Mouse (Mus musculus) cerebral cortex, adult 2 months (tissue): ENCODE results near the gene Tuba3a.

Source experiments
- WGBS: fragments of 180-500 bp; shearing (Covaris S2); methylation state at CpG from one replicate; pipeline ENCODE4 v1.1.7; 2018; 5-methylcytosine and 5-hydroxymethylcytosine counted together

Tuba3a gene

DNA sequence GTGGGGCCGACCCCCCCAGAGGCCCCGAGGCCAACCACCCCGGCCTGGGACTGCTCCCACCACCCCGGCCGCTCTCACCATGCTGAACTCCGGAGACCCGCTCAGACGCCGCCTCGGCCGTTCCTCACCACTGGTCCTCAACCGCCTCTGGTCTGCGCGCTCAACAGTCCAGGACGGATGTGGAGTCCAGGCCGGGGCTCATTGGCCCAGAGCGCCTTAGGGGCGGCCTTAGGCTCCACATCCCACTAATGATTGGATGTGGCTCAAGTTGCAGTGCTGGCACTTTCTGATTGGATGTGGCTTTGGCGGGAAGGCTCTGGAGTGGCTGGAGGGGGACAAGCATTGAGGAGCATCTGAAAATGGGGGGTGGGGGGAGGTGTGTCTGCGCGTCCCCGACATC lies at the start of gene Tuba3a:
TSS of gene Tuba3a (minus strand) at position 153 of the 400 bp plus-strand sequence.
- WGBS: 97% methylated on average over 22 of the region's 22 CpGs

DNA sequence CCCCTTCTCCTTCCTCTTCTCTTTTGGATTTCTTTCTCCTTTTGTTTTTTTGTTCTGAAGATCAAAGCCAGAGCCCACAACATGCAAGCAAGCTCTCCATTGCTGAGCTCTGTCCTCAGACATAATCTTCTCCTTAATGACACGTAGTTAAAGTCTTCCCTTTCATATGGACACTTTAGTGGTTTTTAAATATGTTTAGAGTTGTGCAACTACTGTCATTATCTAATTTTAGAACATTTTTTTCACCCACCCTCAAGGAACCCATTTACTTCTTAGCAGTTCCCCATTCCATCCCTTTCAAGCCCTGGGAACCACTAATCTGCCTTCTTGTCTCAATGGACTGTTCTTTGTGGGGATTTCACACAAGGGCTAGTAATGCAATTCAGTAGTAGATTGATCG lies 48.5 kb upstream of the Tuba3a start:
- 69% methylated on average over 2 of the region's 2 CpGs for WGBS

DNA sequence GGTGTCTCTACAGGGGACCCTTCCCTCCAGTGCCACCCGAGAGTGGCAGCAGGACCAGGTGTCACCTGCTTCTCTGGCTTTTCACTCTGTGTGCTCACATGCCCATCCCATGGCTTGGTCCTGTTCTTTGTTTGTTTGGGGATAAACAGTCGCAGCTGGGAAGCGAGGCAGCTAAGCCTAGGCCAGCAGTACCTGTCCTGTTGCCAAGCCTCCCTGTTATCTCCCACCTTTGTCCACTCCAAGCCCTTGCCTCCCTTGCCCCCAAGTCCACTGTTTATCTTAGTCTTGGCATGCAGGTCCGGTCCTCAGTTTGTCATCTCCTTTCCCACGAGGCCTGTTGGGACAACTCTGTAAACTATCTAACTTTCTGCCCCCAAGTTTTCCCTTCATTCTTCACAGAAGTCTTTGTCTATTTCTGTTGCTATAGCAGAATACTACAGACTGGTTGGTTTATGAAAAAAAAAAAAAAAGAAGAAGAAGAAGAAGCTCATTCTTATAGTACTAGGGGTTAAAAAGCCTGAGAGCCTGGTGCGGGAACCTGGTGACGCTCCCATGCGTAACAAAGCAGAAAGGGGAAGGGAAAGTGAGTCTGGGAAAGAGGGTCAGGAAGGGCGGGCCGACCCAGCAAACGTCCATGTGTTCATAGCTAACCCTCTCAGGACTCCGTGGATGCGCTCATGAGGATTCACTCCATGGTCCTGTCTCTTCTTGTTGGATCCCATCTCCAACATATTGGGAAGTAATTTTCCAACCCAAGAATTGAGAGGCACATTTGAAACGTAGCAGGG lies 47.5 kb upstream of the Tuba3a start:
- WGBS: 84% methylated on average over 14 of the region's 14 CpGs

DNA sequence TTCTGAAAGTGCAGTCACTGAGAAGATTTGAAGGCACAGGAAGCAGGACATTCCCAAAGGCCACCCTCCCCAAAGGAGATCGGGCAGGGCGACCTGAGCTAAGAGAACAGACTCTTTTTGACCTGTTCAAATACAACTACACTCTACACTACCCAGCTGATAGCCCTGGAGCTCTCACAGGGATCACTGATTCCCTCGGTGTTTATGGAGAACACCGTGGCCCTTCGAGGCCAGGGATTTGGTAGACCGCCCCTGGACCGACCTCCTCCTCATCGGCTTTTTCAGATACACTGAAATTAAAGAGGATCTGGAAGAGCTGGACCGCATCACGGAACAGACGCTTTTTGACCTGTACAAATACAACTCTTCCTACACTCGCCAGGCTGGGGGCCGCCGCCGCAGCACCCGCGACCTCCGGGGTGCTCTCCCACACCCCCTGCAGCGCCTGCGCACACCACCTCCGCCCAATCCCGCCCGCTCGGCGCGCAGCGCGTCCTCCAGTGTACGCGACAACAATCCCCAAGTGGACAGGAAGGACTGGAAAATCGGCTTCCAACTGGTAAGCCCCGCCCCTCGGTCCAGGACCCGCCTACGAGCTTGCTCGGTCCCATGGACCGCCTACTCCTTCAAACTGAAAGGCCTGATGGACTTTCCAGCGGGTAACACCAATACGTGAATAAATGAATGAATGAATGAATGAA lies 44.9 kb upstream of the Tuba3a start:
- WGBS: 3% methylated on average over 39 of the region's 39 CpGs

DNA sequence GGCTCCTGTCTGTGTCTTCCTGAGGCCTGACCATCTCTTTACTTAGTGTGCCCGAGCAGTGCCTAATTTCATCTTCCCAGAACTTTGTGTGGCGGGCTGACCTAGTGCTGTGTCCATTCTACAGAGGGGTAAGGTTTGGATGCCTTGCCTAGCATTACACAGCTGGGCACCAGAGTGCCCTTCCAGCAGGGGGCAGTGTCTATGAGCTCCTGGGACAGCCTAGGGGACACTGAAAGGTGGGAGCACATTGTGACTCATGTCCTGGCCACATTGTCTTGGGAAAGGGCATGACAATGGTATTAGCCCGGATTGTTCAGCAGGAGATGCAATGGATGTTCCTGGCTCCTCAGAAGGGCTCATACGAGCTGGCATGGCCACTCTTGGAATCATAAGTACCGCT lies 42.4 kb upstream of the Tuba3a start:
- 87% methylated on average over 5 of the region's 5 CpGs for WGBS

DNA sequence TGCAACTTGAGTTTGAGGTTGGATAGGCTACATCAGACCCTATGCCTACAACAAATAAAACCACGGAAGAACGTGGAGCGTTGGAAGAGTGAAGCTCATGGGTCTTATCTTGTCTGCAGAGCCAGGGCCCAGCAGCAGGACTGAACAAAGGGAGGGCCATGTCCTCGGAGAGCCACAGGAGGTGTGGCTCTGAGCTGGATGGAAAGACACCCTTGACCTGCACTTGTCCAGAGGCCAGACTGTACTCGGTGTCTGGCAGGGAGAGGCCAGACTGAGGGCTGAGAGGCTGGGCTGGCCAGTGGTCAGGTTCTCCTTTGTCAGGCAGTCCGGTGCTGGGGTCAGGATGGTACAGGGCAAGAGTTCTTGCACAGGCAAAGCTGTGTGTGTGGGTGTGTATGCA lies 39.5 kb upstream of the Tuba3a start:
- WGBS: 84% methylated on average over 6 of the region's 6 CpGs

DNA sequence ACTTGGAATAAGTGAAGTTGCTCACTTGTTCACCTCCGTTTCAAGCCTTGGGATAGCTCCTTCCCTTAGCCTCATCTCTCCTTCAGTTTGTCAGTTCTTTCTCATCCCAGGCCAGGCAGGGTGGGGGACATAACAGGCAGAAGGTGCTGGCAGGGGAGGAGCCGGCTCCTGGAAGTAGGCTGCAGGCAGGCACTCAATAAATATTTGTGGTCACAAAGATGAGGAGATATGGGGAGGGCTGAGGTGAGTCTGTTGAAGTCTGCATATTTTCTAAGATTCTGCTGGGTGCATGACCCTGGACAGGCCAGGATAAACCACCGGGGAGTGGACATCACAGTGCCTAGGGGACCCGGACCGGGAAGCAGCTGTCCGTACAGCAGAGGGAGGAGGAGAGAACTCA lies 37.7 kb upstream of the Tuba3a start:
- WGBS: 87% methylated on average over 6 of the region's 6 CpGs

DNA sequence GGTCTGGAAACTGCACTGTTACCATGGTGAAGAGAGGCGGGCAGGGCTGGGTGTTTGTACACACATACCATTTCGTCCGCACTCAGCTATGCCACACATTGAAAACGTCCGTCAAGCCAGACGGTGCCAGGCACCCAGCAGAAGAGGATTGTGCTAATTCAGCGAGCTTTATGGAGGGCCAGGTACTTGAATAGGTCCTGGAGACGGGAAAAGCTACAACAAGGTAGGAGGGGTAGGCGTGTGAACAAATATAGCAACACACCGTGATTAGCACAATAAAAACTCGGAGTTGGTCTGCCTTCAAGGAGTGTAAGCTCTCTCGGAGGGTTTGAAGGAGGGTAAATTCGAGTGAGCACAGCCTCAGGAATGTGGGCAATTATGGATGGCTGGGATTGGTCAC lies 37.0 kb upstream of the Tuba3a start:
- WGBS: 42% methylated on average over 13 of the region's 13 CpGs

DNA sequence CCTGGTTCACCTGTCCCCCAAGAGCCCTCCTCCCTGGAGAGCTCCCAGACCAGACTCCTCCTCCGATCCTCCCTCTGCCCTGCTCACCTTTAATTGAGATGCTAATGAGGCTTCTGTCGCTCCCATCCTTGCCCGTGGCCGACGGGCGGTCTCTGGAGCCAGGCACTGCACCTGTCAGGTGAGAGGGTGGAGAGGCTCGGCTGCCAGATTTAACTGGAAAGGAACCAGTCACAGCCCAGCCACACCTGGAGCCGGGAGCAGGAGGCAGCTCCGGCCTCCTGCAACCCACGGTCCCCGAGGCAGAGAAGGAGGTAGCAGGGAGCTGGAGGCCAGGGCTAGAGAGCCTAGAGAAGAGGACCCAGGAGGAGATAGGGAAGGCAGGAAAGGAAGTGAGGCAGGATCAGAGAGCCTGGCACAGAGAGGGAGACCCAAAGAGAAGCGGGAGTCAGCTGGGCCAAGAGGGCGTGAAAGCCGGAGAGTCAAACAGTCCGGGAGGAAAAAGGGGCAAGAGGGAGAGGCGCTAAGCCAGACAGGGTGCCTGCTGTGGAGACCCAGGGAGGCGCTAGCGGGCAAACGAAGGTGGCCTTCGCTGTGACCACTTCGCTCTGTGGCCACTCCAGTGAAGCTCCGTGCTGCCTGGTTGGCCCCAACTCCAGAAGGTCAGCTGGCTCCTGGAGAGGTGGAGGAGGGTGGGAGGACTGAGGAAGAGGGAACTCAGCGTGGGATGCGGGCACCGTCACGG lies 35.4 kb upstream of the Tuba3a start:
- WGBS: 25% methylated on average over 26 of the region's 26 CpGs

DNA sequence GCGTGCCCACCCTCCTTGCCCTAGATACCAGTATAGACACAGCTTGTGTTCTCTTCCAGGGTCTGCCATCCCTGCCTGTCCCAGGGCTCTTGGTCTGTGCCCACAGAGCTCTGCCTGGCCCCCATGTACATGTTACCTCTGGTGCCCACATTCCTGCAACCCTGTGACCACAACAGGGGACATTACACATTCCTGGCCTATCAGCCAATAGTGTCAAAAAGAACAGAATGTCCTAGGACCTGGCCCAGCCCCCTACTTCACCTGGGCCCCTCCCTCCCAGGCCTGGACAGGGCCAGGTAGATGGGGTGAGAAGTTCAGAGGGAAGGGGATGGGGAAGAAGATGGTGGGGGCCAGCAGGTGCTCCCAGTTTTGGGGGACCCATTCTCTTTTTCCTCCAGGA lies 34.5 kb upstream of the Tuba3a start, which contains the start of gene Scnn1a:
TSS of gene Scnn1a (plus strand) at position 337 of the 400 bp plus-strand sequence.
- WGBS: 85% methylated on average over 1 of the region's 1 CpGs

DNA sequence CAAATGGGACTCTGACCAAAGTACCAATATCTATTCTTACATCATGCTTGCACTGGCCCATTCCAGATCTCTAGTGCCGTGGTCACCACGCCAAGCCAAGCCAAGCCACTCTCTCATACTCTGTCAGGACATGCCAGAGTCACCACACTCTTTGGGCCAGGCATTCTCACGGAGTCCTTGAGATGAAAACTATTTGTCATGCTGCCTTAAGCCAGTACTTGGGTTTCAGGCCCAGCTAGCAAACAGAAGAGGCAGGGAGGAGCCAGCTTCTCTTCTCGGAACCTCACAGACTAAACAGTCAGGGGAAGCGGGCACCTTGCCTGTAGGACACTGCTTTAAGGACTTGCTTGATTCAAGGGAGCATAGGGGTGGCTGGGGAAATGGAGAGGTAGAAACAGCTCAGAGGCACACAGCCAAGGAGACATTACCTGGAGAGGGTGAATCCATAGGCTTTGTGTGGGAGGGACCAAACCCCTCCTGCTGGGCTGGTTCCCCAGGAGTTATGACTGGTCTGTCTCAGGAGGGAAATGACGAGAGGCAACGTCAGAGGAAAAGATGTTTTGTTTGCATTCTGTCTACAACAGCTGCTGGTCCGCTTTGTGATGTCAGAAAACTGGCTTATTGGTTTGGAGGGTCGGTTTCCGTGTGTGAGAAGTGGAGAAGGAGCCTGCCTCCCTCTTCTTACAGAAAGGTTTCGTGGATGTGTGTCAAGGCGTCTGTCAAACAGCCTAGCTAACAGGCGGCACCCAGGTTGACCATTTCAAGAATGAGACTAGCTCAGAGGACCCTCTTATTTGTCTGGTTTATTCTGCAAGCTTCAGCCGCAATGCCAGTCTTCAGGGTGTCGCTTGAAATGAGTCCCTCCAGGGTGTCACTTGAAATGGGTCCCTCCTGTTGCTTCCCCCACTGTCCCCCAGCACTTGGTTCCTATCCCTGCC lies 33.4 kb upstream of the Tuba3a start:
- WGBS: 74% methylated on average over 15 of the region's 15 CpGs

DNA sequence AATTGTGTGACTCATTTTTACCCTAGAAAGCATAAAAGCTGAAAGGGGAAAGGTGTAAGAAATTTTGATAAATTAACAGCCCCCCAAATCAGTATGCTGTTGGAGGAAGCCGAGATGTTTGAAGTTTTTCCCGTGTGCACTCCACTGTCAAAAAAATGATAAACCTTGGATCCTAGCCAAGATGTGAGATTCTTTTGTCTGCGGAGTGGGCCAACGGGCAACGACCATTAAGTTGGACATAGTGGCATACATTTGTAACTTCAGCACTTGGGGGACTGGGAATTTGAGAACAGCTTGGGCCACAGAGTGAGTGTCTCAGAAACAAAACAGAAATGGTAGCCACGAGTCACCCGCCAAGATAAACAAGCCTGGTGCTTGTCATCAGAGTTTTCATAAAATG lies 31.2 kb upstream of the Tuba3a start:
- WGBS: 76% methylated on average over 7 of the region's 7 CpGs

DNA sequence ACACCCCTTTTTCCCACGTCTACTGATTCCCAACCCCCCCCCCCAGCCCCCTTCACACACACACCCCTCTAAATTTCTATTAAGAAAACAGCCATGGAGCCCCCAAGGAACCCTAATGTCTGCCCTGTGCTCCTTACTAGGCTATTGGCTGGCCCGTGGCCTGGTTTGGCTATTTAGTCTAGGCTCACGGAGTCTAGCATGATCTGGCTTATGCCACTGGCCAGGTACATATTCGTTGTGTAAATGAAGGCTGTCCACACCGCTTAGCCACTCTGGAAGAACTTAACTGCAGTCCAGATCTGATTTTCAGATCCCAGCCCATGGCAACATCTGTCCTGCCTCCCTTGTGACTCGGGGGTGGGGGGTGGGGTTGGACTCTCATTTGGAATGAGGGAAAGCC lies 28.9 kb upstream of the Tuba3a start:
- WGBS: 86% methylated on average over 6 of the region's 6 CpGs

DNA sequence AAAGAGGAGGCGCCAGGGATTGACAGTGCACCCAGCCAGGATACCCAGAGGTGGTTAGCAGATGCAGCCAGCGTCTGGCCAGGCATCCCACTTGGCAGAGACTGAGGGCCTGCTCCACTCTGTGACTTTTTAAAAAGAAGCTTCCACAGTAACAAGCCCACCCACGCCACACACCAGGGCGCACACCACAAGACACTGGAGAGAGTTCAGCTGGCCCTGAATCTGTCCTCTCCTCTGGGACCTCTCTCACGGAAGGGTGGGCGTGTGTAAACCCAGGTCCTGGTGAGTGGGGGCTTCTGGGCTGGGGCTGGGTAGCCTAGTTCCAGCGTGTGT lies 28.4 kb upstream of the Tuba3a start:
- 42% methylated on average over 7 of the region's 7 CpGs for WGBS

DNA sequence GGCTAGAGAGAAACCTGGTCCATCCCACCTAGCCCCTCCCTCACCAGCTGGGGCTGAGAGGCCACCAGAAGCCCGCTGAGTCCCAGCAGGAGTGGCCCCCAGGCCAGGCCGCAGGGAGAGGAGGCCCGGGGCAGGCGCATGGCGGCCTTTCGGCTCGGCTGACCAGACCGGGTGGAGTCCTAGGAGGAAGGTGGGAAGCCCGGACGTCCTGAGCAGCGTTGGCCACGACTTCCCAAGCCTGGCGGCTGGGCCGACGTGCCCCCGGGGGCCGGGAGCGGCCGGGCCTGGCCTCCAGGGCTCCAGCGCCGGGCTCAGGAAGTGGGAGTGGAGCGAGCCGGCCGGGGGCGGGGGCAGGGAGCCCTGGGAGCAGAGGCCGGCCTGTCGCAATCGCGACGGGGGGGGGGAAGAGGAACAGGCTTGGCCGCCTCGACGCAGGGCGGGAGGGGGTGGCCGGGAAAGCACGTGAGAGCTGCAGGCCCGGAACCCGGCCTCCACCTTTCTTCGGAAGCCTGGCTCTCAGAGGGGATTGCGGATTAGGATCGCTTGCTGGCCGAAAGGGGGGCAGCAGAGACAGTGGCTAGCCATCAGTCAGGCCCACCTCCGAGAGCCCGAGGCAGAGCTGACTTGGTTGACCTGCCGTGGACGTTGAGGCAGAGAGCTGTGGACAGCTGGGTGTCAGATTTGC lies 27.8 kb upstream of the Tuba3a start, which contains the start of gene Ltbr:
TSS of gene Ltbr (minus strand) at position 340 of the 685 bp plus-strand sequence.
- WGBS: 15% methylated on average over 46 of the region's 46 CpGs

DNA sequence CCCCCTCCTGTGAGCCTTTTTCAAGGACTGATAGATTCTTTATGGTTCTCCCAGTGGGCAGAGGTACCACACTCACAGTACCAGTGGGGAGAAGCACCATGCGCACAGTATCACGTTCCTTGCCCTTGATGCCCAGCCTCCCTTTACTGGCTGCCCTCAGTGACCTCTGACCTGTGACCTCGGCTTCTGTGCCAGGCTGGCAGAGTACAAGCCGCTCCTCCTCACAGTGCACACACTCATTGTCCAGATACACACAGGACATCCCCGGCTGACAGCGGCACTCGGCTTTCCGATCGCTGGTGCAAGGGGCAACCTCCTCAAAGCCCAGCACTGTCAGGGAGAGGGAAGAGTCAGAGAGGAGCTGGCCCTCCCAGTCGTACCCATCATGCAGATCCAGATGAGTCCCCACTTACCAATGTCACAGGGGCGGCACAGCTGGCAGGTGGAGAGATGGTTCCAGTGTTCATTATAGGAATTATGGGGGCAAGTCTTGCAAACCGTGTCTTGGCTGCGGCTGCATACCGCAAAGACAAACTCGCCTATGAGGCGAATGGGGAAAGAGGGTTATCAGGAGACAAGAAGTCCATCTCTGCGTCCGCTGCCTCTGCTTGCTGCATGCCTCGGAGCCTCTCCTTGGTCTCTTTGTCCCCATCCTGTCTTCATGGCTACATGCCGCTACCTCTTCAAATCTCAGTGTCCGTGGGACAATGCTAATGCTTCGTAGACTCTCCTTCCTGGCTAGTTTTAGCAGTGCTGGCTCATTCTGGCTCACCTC lies 26.9 kb upstream of the Tuba3a start:
- WGBS: 75% methylated on average over 22 of the region's 22 CpGs

DNA sequence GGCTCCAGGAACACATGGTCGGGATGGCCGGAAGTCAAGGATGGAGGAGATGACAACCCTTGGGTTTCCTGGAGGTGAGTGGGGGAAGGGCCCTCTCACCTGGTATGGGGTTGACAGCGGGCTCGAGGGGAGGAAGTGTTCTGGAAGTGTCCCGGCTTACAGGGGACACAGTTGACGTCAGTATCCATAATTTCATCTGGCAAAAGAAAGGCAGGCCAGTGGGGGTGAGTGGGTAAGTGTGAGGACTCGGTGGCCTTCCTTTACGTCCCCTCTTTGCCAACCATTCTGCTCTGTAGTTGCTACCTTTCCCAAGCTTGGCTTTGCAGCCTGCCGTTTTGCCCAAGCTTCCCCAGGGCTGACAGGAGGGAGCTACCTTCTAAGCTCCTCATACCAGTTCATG lies 26.3 kb upstream of the Tuba3a start:
- WGBS: 87% methylated on average over 9 of the region's 9 CpGs

DNA sequence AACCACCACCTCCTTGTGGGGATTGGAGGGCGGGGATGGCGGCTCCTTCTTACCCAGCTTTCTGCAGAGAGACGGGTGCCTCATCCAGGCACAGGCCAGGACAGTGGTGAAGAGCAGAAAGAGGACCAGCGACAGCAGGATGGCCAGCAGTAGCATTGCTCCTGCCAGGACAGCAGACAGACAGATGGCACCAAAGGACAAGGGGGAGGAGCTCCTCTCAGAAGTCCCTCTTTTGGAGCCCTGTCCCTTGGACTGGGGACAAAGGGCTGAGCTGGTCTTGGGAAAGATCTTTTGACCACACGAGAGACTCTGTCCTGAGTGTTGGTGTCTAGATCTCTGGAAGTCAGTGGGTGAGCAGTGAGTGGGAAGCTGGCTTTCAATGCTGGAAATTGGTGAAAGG lies 23.6 kb upstream of the Tuba3a start:
- 84% methylated on average over 5 of the region's 5 CpGs for WGBS

DNA sequence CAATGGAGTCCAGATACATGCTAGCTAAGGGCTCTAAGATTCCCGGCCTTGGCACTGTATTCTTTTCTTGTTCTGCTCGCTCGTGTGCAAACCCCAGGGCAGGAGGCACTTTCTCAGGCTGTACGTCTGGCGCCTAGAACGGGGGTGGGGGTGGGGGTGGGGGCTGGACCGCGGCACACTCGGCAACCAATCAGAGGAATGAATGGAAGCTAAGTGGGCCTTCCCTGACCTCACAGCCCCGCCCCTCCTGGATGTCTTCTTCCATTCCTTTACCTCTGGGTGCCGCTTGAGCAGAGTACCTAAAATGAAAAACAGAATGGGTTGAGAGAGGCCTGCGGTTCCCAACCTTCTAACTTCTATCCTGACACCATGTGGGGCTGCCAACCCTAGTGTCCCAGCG lies 23.1 kb upstream of the Tuba3a start:
- WGBS: 48% methylated on average over 13 of the region's 13 CpGs

DNA sequence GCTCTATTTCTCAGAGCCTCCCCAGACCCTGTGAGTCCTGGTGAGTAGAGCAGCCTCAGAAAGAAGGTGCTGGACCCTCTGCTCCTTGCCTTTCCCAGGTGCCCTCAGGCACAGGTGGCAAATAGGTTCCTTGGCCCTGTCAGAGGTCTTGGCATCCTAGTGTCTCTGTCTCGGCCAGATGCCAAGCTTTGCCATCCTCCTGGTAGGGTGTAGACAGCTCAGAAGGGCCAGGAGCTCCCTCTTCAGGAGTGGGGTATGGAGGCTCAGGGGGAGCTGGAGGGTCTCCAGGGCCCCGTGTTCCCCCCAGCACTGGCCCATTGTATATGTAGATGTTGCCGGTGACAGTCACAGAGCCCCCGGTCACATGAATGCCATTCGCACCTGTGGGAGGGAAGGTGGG lies 21.2 kb upstream of the Tuba3a start:
- whole genome bisulfite sequencing: 91% methylated on average over 5 of the region's 5 CpGs
